Mouse (Mus musculus) mouse embryonic stem cell (cell line): ENCODE results near the gene Rsph14.

ENCODE experiments used
- in situ Hi-C, 2 experiments: fragments of 300-500 bp; cut with MboI; formaldehyde crosslinking; loops; 1 replicate in 1 of 2; 3 replicates in 1 of 2; pipeline ENCODE4 v1.14.3; 2019 to 2020; ENCODE audit warnings: low sequenced_read_pairs in 2 of 2, low pct_unique_long_range_greater_than_20kb in 1 of 2, mixed read lengths in 1 of 2; ENCODE audit not compliant: unreplicated experiment in 1 of 2

Gene Rsph14

GRCm38 (mm10) chr10:74921614-74922013 lies 110.8 kb downstream of the Rsph14 start:
- in situ Hi-C loops: no loop called here

- in situ Hi-C loops: no loop called here
These were observed 111.4 kb downstream of the Rsph14 start for GRCm38 (mm10) chr10:74920853-74921567.

GRCm38 (mm10) chr10:74919277-74919676 lies 113.1 kb downstream of the Rsph14 start:
- in situ Hi-C loops: no loop called here

- in situ Hi-C loops: no loop called here
These were observed 124.0 kb downstream of the Rsph14 start for GRCm38 (mm10) chr10:74908431-74908830.
